Mouse (Mus musculus): ENCODE measurements at regions not wholly inside any gene's neighbourhood (a gene's known extent, or its start where the extent isn't known, plus 50 kb on each side); places are given as distances from the start of the nearest gene placed in this dataset.

- no peak for TF ChIP-seq CTCF (IDR thresholded peaks at IDR 0.05; ENCODE audit: control insufficient read depth, insufficient read depth, insufficient replicate concordance, low read depth, low read length)
- no peak for TF ChIP-seq POLR2A (IDR thresholded peaks at IDR 0.05; ENCODE audit: control insufficient read depth, low read depth, low read length)
Observed at GRCm38 (mm10) chr16:5307761-5308160, 52.0 kb upstream of the Eef2kmt start.

Measured in testis, adult 2 months (tissue).